Mouse (Mus musculus): ENCODE data around the gene Btbd11. TPM values are rescaled to one million over a fixed set of nuclear protein-coding genes. Genes with fewer than 3 reads are reported as not detected.

The Btbd11 gene
- 10 to 100 TPM; 26.7 to 31.2 TPM for total RNA-seq (2021)

GRCm38 (mm10) chr10:85386605-85387218 lies at the start of gene Btbd11:
Gene Btbd11, plus strand, starts transcription at chr10:85386814.
- intact Hi-C loops (cut with DNase I): loop anchor here (5.0 to 10.0 kb wide), 2 partner anchors 164 to 238 kb away; no protein-coding TSS in a partner anchor
- peak; percentile 85 to 93 for DNase-seq (ENCODE audit: extremely low spot score in 1 of 2, low spot score in 2 of 2)

GRCm38 (mm10) chr10:85338733-85339132 lies 47.9 kb upstream of the Btbd11 start:
- DNase-seq (ENCODE audit: extremely low spot score in 1 of 2, low spot score in 2 of 2): no peak
- intact Hi-C loops (cut with DNase I): no loop called here

DNA sequence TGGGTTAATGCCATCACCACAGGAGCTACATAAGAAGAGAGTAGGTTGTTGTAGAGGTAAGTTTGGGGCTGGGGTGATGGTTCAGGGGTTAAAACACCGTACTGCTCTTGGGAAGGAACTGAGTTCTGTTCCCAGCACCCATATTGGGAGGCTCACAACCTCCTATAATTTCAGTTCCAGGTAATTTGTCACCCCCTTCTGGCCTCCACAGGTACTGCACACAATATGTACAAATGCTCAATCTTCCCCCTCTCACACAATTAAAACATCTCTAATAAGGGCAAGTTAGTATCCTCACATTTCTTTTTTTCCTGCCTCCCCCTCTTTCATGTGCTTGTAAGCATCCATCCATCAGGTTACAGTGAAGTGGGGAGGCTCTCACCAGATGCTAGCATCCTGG lies 44.7 kb upstream of the Btbd11 start:
- intact Hi-C loops (cut with DNase I): no loop called here

DNA sequence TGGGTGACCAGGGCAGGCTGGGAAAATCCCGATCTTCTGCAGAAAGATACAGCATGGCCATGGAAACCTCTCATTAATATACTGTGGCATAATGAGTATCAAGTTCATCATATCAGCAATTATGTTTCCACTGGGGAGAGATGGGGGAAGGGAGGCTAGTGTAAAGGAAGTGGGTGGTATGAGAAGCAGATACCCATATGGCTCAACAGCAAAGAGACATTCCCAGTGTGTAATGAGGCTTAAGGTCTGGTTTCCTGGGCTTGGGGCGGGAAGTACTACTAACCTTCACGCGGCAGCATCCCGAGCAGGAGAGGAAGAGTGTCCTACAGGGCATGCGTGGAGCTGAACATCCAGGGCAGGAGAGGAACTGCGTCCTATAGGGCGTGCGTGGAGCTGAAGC lies 39.4 kb upstream of the Btbd11 start:
- no peak for DNase-seq (ENCODE audit: extremely low spot score in 1 of 2, low spot score in 2 of 2)
- intact Hi-C loops (cut with DNase I): no loop called here

More for the DNA sequence above, 44.7 kb upstream of the Btbd11 start:
- DNase-seq (ENCODE audit: extremely low spot score in 1 of 2, low spot score in 2 of 2): no peak

GRCm38 (mm10) chr10:85352505-85352904 lies 34.1 kb upstream of the Btbd11 start:
- intact Hi-C loops (cut with DNase I): no loop called here
- no peak for DNase-seq (ENCODE audit: extremely low spot score in 1 of 2, low spot score in 2 of 2)

- intact Hi-C loops (cut with DNase I): no loop called here
Measured at GRCm38 (mm10) chr10:85354270-85354669, 32.3 kb upstream of the Btbd11 start.

DNA sequence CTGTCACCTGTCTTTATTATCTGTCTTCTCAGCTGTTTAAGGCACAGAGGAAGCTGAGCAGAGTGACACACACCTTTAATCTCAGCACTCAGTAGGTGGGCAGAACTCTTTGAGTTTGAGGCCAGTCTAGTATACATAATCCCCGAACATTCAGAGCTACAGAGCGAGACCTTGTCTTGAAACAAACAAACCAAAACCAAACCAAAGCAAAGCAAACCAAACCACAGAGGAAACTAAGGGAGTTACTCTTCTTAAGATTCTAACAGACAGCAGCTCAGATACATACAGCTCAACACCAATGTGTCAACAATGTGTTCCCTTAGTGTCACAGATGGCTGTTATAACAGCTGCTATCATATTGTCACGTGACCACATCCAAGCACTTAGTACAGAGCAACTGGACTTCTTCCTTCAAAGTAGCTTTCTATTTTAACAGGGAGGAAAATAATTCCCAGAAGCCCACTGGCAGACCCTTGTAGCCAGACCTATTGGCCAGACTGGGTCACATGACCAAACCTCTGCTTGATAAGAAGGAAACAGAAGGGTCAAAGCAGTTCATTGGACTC lies 27.0 kb upstream of the Btbd11 start:
- no peak for DNase-seq (ENCODE audit: extremely low spot score in 1 of 2, low spot score in 2 of 2)
- intact Hi-C loops (cut with DNase I): no loop called here

More at GRCm38 (mm10) chr10:85354270-85354669, 32.3 kb upstream of the Btbd11 start:
- no peak for DNase-seq (ENCODE audit: extremely low spot score in 1 of 2, low spot score in 2 of 2)

DNA sequence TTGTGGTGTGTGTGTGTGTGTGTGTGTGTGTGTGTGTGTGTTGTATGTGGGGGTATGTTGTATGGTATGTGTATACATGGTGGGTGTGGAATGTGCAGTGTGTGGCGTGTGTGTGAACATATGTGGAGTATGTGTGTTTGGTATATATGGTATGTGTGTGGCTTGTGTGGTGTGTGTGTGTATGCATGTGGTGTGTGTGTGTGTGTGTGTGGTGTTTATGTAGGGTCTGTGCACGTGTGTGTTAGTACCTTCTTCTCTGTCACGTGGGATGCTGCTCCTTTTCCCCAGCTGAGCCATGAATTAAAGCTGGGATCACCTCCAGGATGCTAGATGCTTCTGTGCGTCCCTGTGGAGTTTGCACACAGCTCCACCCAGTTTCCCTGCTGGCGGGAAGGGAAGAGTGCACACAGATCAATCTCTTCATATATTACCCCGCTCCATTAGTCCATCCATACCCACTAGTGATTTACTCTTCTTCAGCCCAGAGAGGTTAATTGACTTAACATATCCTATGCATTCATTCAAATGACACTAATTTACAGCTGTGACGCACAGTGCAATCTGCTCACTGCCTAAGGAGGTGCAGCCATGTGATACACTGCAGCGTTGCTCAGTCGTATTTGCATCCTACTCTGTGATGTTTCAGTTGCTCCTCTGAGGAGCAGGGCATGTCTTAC lies 23.7 kb upstream of the Btbd11 start:
- intact Hi-C loops (cut with DNase I): no loop called here
- DNase-seq (ENCODE audit: extremely low spot score in 1 of 2, low spot score in 2 of 2): no peak

DNA sequence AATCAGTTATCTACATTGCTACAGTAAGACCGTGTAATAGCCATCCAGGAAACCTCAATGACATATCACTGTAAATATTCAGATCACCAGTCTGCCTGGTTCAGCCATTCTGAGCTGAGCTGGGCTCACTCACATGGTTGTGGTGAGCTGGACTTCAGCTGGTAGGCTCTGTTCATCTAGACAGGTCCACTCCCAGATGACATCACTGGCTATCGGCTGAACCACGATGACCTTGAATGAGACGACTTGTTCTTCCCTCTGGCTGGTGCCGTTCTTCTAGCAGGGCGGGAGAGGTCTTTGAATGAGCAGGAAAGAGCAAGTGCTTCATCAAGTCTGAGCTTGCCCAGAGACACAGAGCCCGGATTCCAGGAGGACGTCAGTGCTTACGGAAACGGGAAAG lies 19.7 kb upstream of the Btbd11 start:
- DNase-seq (ENCODE audit: extremely low spot score in 1 of 2, low spot score in 2 of 2): no peak
- intact Hi-C loops (cut with DNase I): no loop called here

GRCm38 (mm10) chr10:85371309-85371708 lies 15.3 kb upstream of the Btbd11 start:
- no peak for DNase-seq (ENCODE audit: extremely low spot score in 1 of 2, low spot score in 2 of 2)
- intact Hi-C loops (cut with DNase I): no loop called here

GRCm38 (mm10) chr10:85372108-85372507 lies 14.5 kb upstream of the Btbd11 start:
- intact Hi-C loops (cut with DNase I): no loop called here
- DNase-seq (ENCODE audit: extremely low spot score in 1 of 2, low spot score in 2 of 2): no peak

- intact Hi-C loops (cut with DNase I): no loop called here
- DNase-seq (ENCODE audit: extremely low spot score in 1 of 2, low spot score in 2 of 2): no peak
Measured at GRCm38 (mm10) chr10:85378972-85379371, 7.6 kb upstream of the Btbd11 start.

GRCm38 (mm10) chr10:85382981-85383380 lies 3.6 kb upstream of the Btbd11 start:
- DNase-seq (ENCODE audit: extremely low spot score in 1 of 2, low spot score in 2 of 2): no peak
- intact Hi-C loops (cut with DNase I): loop anchor here (10.0 kb wide), 1 partner anchor 242 kb away; no protein-coding TSS in a partner anchor

GRCm38 (mm10) chr10:85387219-85388070 lies 831 bp downstream of the Btbd11 start:
- intact Hi-C loops (cut with DNase I): loop anchor here (5.0 to 10.0 kb wide), 2 partner anchors 165 to 237 kb away; no protein-coding TSS in a partner anchor
- DNase-seq (ENCODE audit: extremely low spot score in 1 of 2, low spot score in 2 of 2): peak in 1 of 2 experiments; percentile 43

GRCm38 (mm10) chr10:85388071-85388750 lies 1.6 kb downstream of the Btbd11 start:
- DNase-seq (ENCODE audit: extremely low spot score in 1 of 2, low spot score in 2 of 2): peak in 1 of 2 experiments; percentile 50
- intact Hi-C loops (cut with DNase I): loop anchor here (5.0 to 10.0 kb wide), 2 partner anchors 166 to 237 kb away; no protein-coding TSS in a partner anchor

GRCm38 (mm10) chr10:85388751-85389115 lies 2.1 kb downstream of the Btbd11 start:
- intact Hi-C loops (cut with DNase I): loop anchor here (5.0 to 10.0 kb wide), 2 partner anchors 166 to 236 kb away; no protein-coding TSS in a partner anchor
- peak in 1 of 2 experiments; percentile 53 for DNase-seq (ENCODE audit: extremely low spot score in 1 of 2, low spot score in 2 of 2)

GRCm38 (mm10) chr10:85389286-85390139 lies 2.9 kb downstream of the Btbd11 start:
- DNase-seq (ENCODE audit: extremely low spot score in 1 of 2, low spot score in 2 of 2): no peak
- intact Hi-C loops (cut with DNase I): loop anchor here (5.0 to 10.0 kb wide), 2 partner anchors 167 to 235 kb away; no protein-coding TSS in a partner anchor

Measured in left cerebral cortex, postnatal 10 days (tissue).